Mouse (Mus musculus) limb, embryonic 13.5 days (tissue): Measurements from ENCODE around the gene Entpd1. TPM values are rescaled to one million over a fixed set of nuclear protein-coding genes. Genes with fewer than 3 reads are reported as not detected.

ENCODE experiments used
- ATAC-seq: fragments of 200-750 bp; cut with Nextera tagmentation; 2 replicates; pipeline ENCODE4 v1.8.0; 2017; ENCODE audit warnings: low read depth, moderate number of reproducible peaks, moderate TSS enrichment; ENCODE audit not compliant: low FRiP score
- H3K27ac ChIP-seq: fragments of 300-500 bp; sonication (generic); 2 replicates; pipeline ENCODE4 v1.5.1; 2015; ENCODE audit warnings: inconsistent platforms, mild to moderate bottlenecking, moderate library complexity
- H3K27me3 ChIP-seq: fragments of 300-500 bp; sonication (generic); 2 replicates; pipeline ENCODE4 v1.6.1; 2015; ENCODE audit warnings: mild to moderate bottlenecking, inconsistent platforms
- H3K36me3 ChIP-seq: fragments of 300-500 bp; sonication (generic); 2 replicates; pipeline ENCODE4 v1.6.1; 2015; ENCODE audit warnings: inconsistent platforms, mild to moderate bottlenecking, moderate library complexity
- H3K4me1 ChIP-seq: fragments of 300-500 bp; sonication (generic); 2 replicates; pipeline ENCODE4 v1.6.1; 2015; ENCODE audit warnings: inconsistent platforms
- H3K4me2 ChIP-seq: fragments of 300-500 bp; sonication (generic); replicated peaks from 2 replicates; pipeline ENCODE4 v1.6.1; 2015; ENCODE audit warnings: inconsistent platforms, mild to moderate bottlenecking, moderate library complexity
- H3K4me3 ChIP-seq: fragments of 300-500 bp; sonication (generic); 2 replicates; pipeline ENCODE4 v1.5.1; 2015; ENCODE audit warnings: moderate library complexity, mild to moderate bottlenecking, inconsistent platforms
- H3K9ac ChIP-seq: fragments of 300-500 bp; sonication (generic); 2 replicates; pipeline ENCODE4 v1.6.1; 2015; ENCODE audit warnings: mild to moderate bottlenecking, inconsistent platforms
- H3K9me3 ChIP-seq: fragments of 300-500 bp; sonication (generic); 2 replicates; pipeline ENCODE4 v1.6.1; 2016; ENCODE audit warnings: inconsistent platforms
- WGBS: fragments of 180-500 bp; shearing (Covaris S2); methylation state at CpG from one replicate; pipeline ENCODE4 v1.1.7; 2015; 5-methylcytosine and 5-hydroxymethylcytosine counted together
- polyA plus RNA-seq: library from polyadenylated mRNA; unstranded; fragments of >200 nt; fragmentation: Nextera tagmentation; extraction: Ambion mirVana; gene quantifications from 2 replicates; pipeline ENCODE4 v1.2.1, GENCODE M21; 2015

Entpd1 gene
- polyA plus RNA-seq, 1 experiment from 2014 or later: 5.5 TPM

- Histone ChIP-seq H3K9ac (no peak overlapping the region), H3K4me2 (no peak overlapping the region), H3K27me3 (no peaks in the 10 kb centered on the region), H3K36me3 (no peaks in the 10 kb centered on the region), H3K4me3 (no peak overlapping the region), H3K4me1 (no peaks in the 10 kb centered on the region), H3K27ac (no peak overlapping the region), H3K9me3 (no peaks in the 10 kb centered on the region)
- 76% methylated on average over 6 of the region's 6 CpGs for WGBS
- ATAC-seq: no peak
These were observed 65.9 kb downstream of the Entpd1 start for GRCm38 (mm10) chr19:40678087-40678486.

- Histone ChIP-seq H3K9ac (no peak overlapping the region), H3K4me3 (no peak overlapping the region), H3K9me3 (no peaks in the 10 kb centered on the region), H3K27me3 (no peaks in the 10 kb centered on the region), H3K4me2 (no peak overlapping the region), H3K27ac (no peak overlapping the region), H3K36me3 (no peaks in the 10 kb centered on the region), H3K4me1 (no peaks in the 10 kb centered on the region)
- no peak for ATAC-seq
- WGBS: 53% methylated on average over 17 of the region's 17 CpGs
These were observed 66.6 kb downstream of the Entpd1 start for GRCm38 (mm10) chr19:40678532-40679307.

- WGBS: 90% methylated on average over 3 of the region's 3 CpGs
- Histone ChIP-seq H3K27me3 (no peaks in the 10 kb centered on the region), H3K9me3 (no peaks in the 10 kb centered on the region), H3K27ac (no peak overlapping the region), H3K9ac (no peak overlapping the region), H3K4me2 (no peak overlapping the region), H3K36me3 (no peaks in the 10 kb centered on the region), H3K4me3 (no peak overlapping the region), H3K4me1 (no peaks in the 10 kb centered on the region)
- ATAC-seq: no peak
These were observed 67.5 kb downstream of the Entpd1 start for GRCm38 (mm10) chr19:40679632-40680031.

- no peaks in the 10 kb centered on the region for H3K4me1 ChIP-seq
- H3K9me3 ChIP-seq: no peaks in the 10 kb centered on the region
- H3K27ac ChIP-seq: no peak overlapping the region
- ATAC-seq: no peak
- no peak overlapping the region for H3K9ac ChIP-seq
- no peak overlapping the region for H3K4me3 ChIP-seq
- no peaks in the 10 kb centered on the region for H3K36me3 ChIP-seq
- 81% methylated on average over 1 of the region's 1 CpGs for WGBS
- H3K4me2 ChIP-seq: no peak overlapping the region
- H3K27me3 ChIP-seq: no peaks in the 10 kb centered on the region
These were observed 72.0 kb downstream of the Entpd1 start for GRCm38 (mm10) chr19:40684124-40684523.

- H3K36me3 ChIP-seq: no peaks in the 10 kb centered on the region
- no peak overlapping the region for H3K9ac ChIP-seq
- H3K9me3 ChIP-seq: no peaks in the 10 kb centered on the region
- ATAC-seq: no peak
- 89% methylated on average over 7 of the region's 7 CpGs for WGBS
- no peak overlapping the region for H3K4me3 ChIP-seq
- no peak overlapping the region for H3K27ac ChIP-seq
- H3K4me1 ChIP-seq: no peaks in the 10 kb centered on the region
- H3K27me3 ChIP-seq: no peaks in the 10 kb centered on the region
- H3K4me2 ChIP-seq: no peak overlapping the region
These were observed 72.4 kb downstream of the Entpd1 start for GRCm38 (mm10) chr19:40684566-40684965.

GRCm38 (mm10) chr19:40687291-40687927 lies 75.2 kb downstream of the Entpd1 start:
- Histone ChIP-seq H3K27ac (no peak overlapping the region), H3K9me3 (no peaks in the 10 kb centered on the region), H3K4me3 (no peak overlapping the region), H3K4me1 (no peaks in the 10 kb centered on the region), H3K9ac (no peak overlapping the region), H3K27me3 (no peaks in the 10 kb centered on the region), H3K36me3 (no peaks in the 10 kb centered on the region), H3K4me2 (no peak overlapping the region)
- 87% methylated on average over 4 of the region's 4 CpGs for WGBS
- no peak for ATAC-seq

- H3K27ac ChIP-seq: no peak overlapping the region
- 81% methylated on average over 7 of the region's 7 CpGs for WGBS
These were observed 81.0 kb downstream of the Entpd1 start for GRCm38 (mm10) chr19:40693201-40693600.

GRCm38 (mm10) chr19:40696116-40696515 lies 84.0 kb downstream of the Entpd1 start:
- Histone ChIP-seq H3K9me3 (no peaks in the 10 kb centered on the region), H3K36me3 (no peaks in the 10 kb centered on the region), H3K27ac (no peak overlapping the region), H3K4me2 (no peak overlapping the region), H3K27me3 (no peaks in the 10 kb centered on the region), H3K4me3 (no peak overlapping the region), H3K9ac (no peak overlapping the region), H3K4me1 (0 out of 2 replicates have a peak, but pooled peaks cover 5% of the 10 kb centered on the region)
- 82% methylated on average over 6 of the region's 6 CpGs for WGBS
- ATAC-seq: no peak

More at GRCm38 (mm10) chr19:40693201-40693600, 81.0 kb downstream of the Entpd1 start:
- H3K9me3 ChIP-seq: no peaks in the 10 kb centered on the region
- H3K9ac ChIP-seq: no peak overlapping the region
- H3K4me1 ChIP-seq: no peaks in the 10 kb centered on the region
- H3K4me2 ChIP-seq: no peak overlapping the region
- no peak for ATAC-seq
- H3K4me3 ChIP-seq: no peak overlapping the region
- H3K36me3 ChIP-seq: no peaks in the 10 kb centered on the region
- no peaks in the 10 kb centered on the region for H3K27me3 ChIP-seq

GRCm38 (mm10) chr19:40698103-40698853 lies 86.1 kb downstream of the Entpd1 start:
- no peaks in the 10 kb centered on the region for H3K36me3 ChIP-seq
- H3K9me3 ChIP-seq: no peaks in the 10 kb centered on the region
- no peak overlapping the region for H3K4me3 ChIP-seq
- no peak overlapping the region for H3K4me2 ChIP-seq
- H3K27ac ChIP-seq: no peak overlapping the region
- 75% methylated on average over 13 of the region's 13 CpGs for WGBS
- peaks cover 10% of the 10 kb centered on the region; the same call in 1 of the 2 replicates for H3K4me1 ChIP-seq
- ATAC-seq: no peak
- no peaks in the 10 kb centered on the region for H3K27me3 ChIP-seq
- H3K9ac ChIP-seq: no peak overlapping the region

- no peak overlapping the region for H3K4me3 ChIP-seq
- H3K4me2 ChIP-seq: no peak overlapping the region
- ATAC-seq: no peak
- no peaks in the 10 kb centered on the region for H3K9me3 ChIP-seq
- H3K9ac ChIP-seq: no peak overlapping the region
- no peaks in the 10 kb centered on the region for H3K36me3 ChIP-seq
- 75% methylated on average over 5 of the region's 5 CpGs for WGBS
- H3K4me1 ChIP-seq: peaks cover 10% of the 10 kb centered on the region; the same call in 1 of the 2 replicates
- no peak overlapping the region for H3K27ac ChIP-seq
- H3K27me3 ChIP-seq: no peaks in the 10 kb centered on the region
These were observed 87.7 kb downstream of the Entpd1 start for GRCm38 (mm10) chr19:40699816-40700215.

- Histone ChIP-seq H3K9me3 (no peaks in the 10 kb centered on the region), H3K27me3 (no peaks in the 10 kb centered on the region), H3K4me3 (no peak overlapping the region), H3K36me3 (no peaks in the 10 kb centered on the region), H3K4me1 (peaks cover 10% of the 10 kb centered on the region; the same call in 1 of the 2 replicates), H3K4me2 (no peak overlapping the region), H3K9ac (no peak overlapping the region), H3K27ac (no peak overlapping the region)
- ATAC-seq: no peak
- 50% methylated on average over 4 of the region's 4 CpGs for WGBS
These were observed 90.2 kb downstream of the Entpd1 start for GRCm38 (mm10) chr19:40702406-40702805.
